Mouse (Mus musculus) cerebellum, adult 9-10 months (tissue): ENCODE data around the gene Eaf1.

Experiments
- DNase-seq: peaks from one replicate; pipeline ENCODE4 v3.0.0; 2022

The Eaf1 gene

GRCm38 (mm10) chr14:31515895-31516294 lies 21.7 kb downstream of the Eaf1 start:
- no peak for DNase-seq

GRCm38 (mm10) chr14:31519165-31519564 lies 25.0 kb downstream of the Eaf1 start:
- no peak for DNase-seq

- no peak for DNase-seq
Observed at GRCm38 (mm10) chr14:31521318-31521717, 27.1 kb downstream of the Eaf1 start.

- no peak for DNase-seq
Observed at GRCm38 (mm10) chr14:31525040-31525810, 31.0 kb downstream of the Eaf1 start.

- no peak for DNase-seq
Observed at GRCm38 (mm10) chr14:31530847-31531246, 36.6 kb downstream of the Eaf1 start.

GRCm38 (mm10) chr14:31531506-31532148 lies 37.4 kb downstream of the Eaf1 start:
- no peak for DNase-seq

GRCm38 (mm10) chr14:31532656-31533055 lies 38.5 kb downstream of the Eaf1 start:
- DNase-seq = no peak

GRCm38 (mm10) chr14:31537298-31537697 lies 43.1 kb downstream of the Eaf1 start:
- peak; percentile 80 for DNase-seq

- DNase-seq = no peak
Observed at GRCm38 (mm10) chr14:31543885-31544442, 49.8 kb downstream of the Eaf1 start.

- DNase-seq = no peak
Observed at GRCm38 (mm10) chr14:31555021-31555420, 60.8 kb downstream of the Eaf1 start.

GRCm38 (mm10) chr14:31555963-31556434 lies 61.8 kb downstream of the Eaf1 start:
- no peak for DNase-seq

- no peak for DNase-seq
Observed at GRCm38 (mm10) chr14:31556526-31557260, 62.5 kb downstream of the Eaf1 start.

GRCm38 (mm10) chr14:31557273-31557672 lies 63.1 kb downstream of the Eaf1 start:
- peak; percentile 33 for DNase-seq

GRCm38 (mm10) chr14:31557784-31558183 lies 63.6 kb downstream of the Eaf1 start:
- no peak for DNase-seq

- DNase-seq = no peak
Observed at GRCm38 (mm10) chr14:31559216-31559615, 65.0 kb downstream of the Eaf1 start.
